Mouse (Mus musculus): ENCODE measurements around the gene Cpne2. TPM values are rescaled to one million over a fixed set of nuclear protein-coding genes. Genes with fewer than 3 reads are reported as not detected.

The Cpne2 gene
- total RNA-seq (2021) = 1 to 10 TPM; 3.8 to 3.9 TPM
- long read RNA-seq, experiment 1, partial matches to known transcripts = 0 of 4 reads
- long read RNA-seq, experiment 1, other reads (novel, unspliced or antisense) = 0 of 4 reads
- long read RNA-seq, experiment 2, partial matches to known transcripts = 1 of 4 reads
- long read RNA-seq, experiment 2, other reads (novel, unspliced or antisense) = 1 of 4 reads

- peak; percentile 74 to 89 for DNase-seq
Measured at GRCm38 (mm10) chr8:94532873-94533671, at the start of gene Cpne2. Gene Cpne2 (plus strand): TSS chr8:94532990.

- DNase-seq = peak; percentile 39 to 44
Measured at GRCm38 (mm10) chr8:94485288-94485687, 47.5 kb upstream of the Cpne2 start.

GRCm38 (mm10) chr8:94485882-94486281 is 46.9 kb upstream of the Cpne2 start:
- peak; percentile 71 to 84 for DNase-seq

- DNase-seq = no peak
Measured at GRCm38 (mm10) chr8:94488016-94488415, 44.8 kb upstream of the Cpne2 start.

GRCm38 (mm10) chr8:94489809-94490483 is 42.8 kb upstream of the Cpne2 start:
- no peak for DNase-seq

- DNase-seq = peak; percentile 72 to 91
Measured at GRCm38 (mm10) chr8:94492021-94492681, 40.6 kb upstream of the Cpne2 start.

GRCm38 (mm10) chr8:94493240-94493639 is 39.5 kb upstream of the Cpne2 start:
- DNase-seq = no peak

- DNase-seq = no peak
Measured at GRCm38 (mm10) chr8:94515430-94516208, 17.2 kb upstream of the Cpne2 start.

GRCm38 (mm10) chr8:94516209-94516593 is 16.6 kb upstream of the Cpne2 start:
- no peak for DNase-seq

- DNase-seq = no peak
Measured at GRCm38 (mm10) chr8:94516766-94517165, 16.0 kb upstream of the Cpne2 start.

GRCm38 (mm10) chr8:94518331-94518730 is 14.5 kb upstream of the Cpne2 start:
- DNase-seq = no peak

GRCm38 (mm10) chr8:94519021-94519420 is 13.8 kb upstream of the Cpne2 start:
- no peak for DNase-seq

- no peak for DNase-seq
Measured at GRCm38 (mm10) chr8:94521481-94521880, 11.3 kb upstream of the Cpne2 start.

- DNase-seq = no peak
Measured at GRCm38 (mm10) chr8:94522482-94522881, 10.3 kb upstream of the Cpne2 start.

GRCm38 (mm10) chr8:94524554-94524953 is 8.2 kb upstream of the Cpne2 start:
- no peak for DNase-seq

GRCm38 (mm10) chr8:94527178-94527577 is 5.6 kb upstream of the Cpne2 start:
- DNase-seq = no peak

- DNase-seq = peak; percentile 56 to 68
Measured at GRCm38 (mm10) chr8:94528245-94528644, 4.5 kb upstream of the Cpne2 start.

- DNase-seq = no peak
Measured at GRCm38 (mm10) chr8:94529875-94530274, 2.9 kb upstream of the Cpne2 start.

GRCm38 (mm10) chr8:94530643-94531042 is 2.1 kb upstream of the Cpne2 start:
- no peak for DNase-seq

- no peak for DNase-seq
Measured at GRCm38 (mm10) chr8:94532000-94532399, 790 bp upstream of the Cpne2 start.

GRCm38 (mm10) chr8:94532525-94532872 is 291 bp upstream of the Cpne2 start:
- DNase-seq = no peak

- DNase-seq = no peak
Measured at GRCm38 (mm10) chr8:94534612-94535011, 1.8 kb downstream of the Cpne2 start.
